Mouse (Mus musculus): ENCODE measurements around the gene Tvp23b.

Tvp23b gene

GRCm38 (mm10) chr11:62891763-62892162 lies 12.5 kb downstream of the Tvp23b start:
- DNase-seq (ENCODE audit: low read depth, low spot score): no peak

DNA sequence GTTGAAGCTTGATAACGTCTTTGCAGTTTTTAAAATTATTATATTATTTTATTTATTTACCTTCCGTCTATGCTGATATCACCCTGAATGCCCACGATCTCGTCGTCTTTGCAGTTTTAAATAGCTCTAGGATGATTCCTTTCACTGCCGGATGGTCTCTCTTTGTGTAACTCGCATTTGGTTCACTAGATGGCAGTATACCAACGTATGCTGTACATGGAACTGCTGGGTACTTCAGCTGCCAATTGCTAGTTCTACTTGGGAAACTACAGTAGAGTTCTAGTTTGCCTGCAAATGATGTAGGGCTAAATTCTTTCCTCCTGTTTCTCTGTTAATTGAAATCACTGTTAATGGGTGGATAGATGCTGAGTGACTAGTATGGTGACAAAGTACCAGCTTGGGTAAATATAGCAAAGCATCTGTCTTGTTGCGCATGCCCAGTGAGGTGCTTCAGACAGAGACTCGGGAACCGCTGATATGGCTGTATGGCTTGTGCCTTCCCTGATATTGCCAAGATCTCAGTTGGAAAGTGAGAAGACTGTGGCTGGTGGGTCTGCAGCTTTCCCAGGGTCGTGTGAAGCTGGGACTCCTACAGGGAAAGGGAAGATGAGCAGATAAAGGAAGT lies 22.6 kb downstream of the Tvp23b start:
- peak; percentile 69 for DNase-seq (ENCODE audit: low read depth, low spot score)

GRCm38 (mm10) chr11:62903871-62904495 lies 24.7 kb downstream of the Tvp23b start:
- DNase-seq (ENCODE audit: low read depth, low spot score): no peak

DNA sequence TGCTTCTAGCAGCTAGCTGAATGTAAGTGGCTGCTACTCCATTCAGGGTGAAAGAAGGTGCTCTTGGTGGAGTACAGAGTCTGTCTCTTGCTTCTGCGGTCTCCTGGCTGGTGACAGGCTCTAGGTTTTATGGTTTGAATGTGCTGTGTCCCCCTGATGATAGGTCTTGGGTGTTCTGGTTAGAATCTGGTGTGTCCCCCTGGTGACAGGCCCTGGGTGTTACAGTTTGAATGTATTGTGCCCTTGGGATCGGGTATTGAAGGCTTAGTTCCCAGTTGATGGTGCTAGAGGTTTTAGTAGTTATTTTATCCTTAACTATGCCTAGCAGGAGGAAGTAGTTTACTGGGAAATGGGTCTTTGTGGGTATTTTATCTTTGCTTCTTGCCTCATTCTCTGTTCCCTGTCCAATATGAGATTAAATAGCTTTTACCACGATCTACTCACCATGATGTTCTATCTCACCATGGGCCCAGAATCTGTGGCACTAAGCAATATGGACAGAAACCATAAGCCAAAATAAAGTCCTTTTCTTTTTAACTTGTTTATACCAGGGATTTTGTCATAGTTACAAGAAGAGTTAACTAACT lies 30.6 kb downstream of the Tvp23b start:
- no peak for DNase-seq (ENCODE audit: low read depth, low spot score)

DNA sequence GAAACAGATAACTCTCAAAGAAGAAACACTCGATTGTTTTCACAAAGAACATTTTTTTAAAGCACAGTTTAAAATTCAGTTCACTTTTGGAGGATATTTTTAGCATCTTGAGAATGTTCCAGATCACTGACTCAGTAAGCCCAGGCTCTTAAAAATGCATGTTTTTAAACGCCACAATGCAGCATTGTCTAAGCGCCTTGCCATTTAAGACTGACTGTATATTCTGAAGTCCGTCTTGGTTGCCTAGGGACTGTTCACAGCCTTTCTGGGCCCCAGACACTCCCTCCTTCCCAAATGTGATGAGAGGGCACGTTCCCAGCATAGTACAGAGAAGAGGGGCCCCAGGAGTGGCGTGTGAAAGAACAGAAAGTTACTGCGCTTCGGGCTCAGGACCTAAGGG lies 32.1 kb downstream of the Tvp23b start:
- DNase-seq (ENCODE audit: low read depth, low spot score): no peak

DNA sequence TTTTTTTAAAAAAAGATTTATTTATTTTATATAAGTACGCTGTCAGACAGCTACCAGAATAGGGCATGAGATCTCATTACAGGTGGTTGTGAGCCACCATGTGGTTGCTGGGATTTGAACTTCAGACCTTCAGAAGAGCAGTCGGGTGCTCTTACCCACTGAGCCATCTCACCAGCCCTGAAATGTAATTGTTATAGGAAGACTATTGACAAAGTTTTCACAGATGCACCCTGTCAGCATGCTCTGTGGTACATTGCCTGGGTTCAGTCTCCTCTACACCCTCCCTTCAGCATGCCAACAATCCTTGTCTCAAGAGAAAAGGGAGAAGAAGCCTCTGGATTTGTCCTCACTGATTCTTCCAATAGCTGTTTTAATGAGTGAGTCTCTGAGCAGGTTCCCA lies 33.9 kb downstream of the Tvp23b start:
- DNase-seq (ENCODE audit: low read depth, low spot score): no peak

GRCm38 (mm10) chr11:62914532-62914931 lies 35.3 kb downstream of the Tvp23b start:
- DNase-seq (ENCODE audit: low read depth, low spot score): no peak

GRCm38 (mm10) chr11:62915486-62915885 lies 36.2 kb downstream of the Tvp23b start:
- no peak for DNase-seq (ENCODE audit: low read depth, low spot score)

- DNase-seq (ENCODE audit: low read depth, low spot score): no peak
Measured at GRCm38 (mm10) chr11:62916765-62917164, 37.5 kb downstream of the Tvp23b start.

DNA sequence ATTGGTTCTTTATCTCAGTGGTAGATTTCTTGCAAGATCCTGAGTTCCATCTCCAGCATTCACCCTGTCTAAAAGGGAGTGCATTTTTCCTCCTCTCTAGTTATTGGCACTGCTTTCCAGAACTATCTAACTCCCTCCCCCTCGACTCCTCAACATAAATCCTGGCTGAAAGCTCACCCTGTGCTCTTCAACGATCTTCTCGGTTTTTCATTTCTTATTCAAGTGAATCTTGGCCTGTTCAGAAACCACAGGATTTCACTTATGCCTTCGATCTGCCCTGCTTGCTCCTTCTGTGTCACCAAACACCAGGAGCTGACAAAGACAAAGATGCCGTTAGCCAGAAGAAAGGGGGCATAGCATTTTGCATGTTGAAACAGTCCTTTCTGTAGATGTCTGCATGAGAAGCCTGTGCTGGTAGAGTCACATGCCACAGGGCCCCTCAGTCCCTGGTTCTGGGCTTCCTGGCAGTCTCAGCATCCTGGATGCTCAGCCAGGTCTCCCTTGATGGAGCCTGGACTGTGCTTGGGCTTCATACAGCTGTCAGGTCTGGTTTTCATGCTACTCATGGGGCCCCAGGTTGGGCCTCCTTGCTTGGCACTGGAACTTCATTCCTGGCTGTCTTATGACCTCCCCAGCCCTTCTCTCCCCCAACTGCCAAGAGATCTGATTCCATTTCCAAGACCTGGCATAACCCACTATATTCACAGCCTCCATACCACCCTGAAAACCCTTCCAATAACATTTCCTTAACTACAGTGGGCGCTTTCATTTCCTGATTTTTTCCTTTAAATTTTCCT lies 40.9 kb downstream of the Tvp23b start:
- DNase-seq (ENCODE audit: low read depth, low spot score): no peak

DNA sequence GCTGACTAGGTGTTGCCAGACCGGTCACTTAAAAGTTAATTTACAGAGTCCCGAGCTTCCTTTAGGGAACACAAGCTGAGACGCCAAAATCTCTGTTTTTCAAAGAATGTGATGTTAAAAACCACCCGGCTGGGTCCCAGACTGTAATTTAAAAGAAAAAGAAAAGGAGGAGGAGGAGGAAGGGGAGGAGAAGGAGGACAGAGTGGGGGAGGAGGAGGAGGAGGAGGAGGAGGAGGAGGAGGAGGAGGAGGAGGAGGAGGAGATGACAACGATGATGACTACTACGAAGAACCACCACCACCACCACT lies 41.4 kb downstream of the Tvp23b start:
- DNase-seq (ENCODE audit: low read depth, low spot score): no peak

DNA sequence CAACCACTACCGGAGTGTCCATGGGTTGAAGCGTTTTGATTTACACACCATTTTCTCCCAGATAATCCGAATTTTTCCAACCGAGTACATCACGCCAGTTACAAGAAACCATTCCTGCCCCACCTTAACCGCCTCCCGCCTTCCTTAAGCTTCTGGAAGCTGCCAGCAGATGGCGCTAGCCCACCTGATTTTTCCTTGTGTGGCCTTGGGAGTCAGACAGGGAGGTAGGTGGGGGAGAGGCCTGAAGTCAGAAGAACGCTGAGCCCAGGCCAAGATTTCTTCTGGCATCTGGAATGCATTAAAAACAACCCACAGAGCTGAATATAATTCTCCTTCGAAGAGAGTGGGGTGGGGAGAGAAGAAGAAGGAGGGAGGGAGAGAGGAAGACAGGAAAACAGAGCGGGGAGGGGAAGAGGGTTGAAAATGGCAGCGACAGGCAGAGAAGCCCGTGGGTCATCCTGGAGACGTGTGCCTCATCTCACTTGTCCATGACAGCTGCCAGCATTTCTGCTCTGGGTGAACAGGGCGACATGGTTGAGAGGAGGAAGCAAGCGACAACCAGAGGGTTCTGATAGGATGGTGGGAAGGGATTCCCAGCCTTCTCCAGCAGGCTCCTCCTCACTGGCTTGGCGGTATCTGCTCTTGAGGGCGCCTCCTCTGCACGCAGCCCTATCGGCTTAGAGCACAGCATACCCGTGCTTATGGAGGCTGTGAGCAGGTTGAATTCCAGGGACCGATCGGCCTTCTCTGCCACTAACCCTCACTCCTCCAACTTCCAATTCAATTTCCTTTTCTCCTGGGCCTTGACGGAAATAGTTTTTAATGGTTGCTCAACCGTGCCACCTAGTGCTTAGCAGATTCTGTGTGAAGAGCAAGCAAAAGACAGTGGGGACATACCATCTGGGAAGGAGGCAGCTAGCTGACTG lies 42.1 kb downstream of the Tvp23b start:
- DNase-seq (ENCODE audit: low read depth, low spot score): peak; percentile 94

DNA sequence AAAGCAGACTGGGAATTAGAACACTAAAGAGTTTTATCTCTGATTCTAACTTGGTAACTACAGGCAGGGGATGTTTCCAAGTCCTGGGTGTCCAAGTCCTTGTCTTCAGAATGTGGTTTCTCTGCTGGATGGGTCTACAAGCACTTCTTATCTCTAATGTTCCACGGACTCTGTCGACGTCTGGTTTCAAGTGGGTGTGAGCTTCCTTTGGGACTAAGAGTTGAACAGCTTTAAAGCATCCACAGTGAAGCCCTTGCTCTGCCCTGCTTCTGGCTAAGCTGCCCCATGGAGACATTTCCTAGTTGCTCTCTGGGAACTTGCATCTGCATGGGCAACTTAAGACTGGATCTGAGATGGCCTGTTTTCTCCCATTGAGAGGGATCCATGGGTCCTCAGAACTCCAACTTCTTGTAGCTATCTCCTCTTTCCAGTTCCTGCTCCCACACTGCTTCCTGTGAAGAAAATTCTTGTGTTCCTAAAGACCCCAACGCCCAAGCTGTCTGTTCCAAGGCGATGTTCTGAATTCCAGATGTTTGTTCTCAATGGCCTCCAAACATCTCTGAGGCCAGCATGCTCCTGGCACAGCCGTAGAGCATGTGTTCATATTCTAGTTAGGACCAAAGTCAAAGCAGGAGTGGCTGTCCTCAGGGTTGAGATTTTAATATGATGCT lies 45.0 kb downstream of the Tvp23b start:
- DNase-seq (ENCODE audit: low read depth, low spot score): peak; percentile 71

DNA sequence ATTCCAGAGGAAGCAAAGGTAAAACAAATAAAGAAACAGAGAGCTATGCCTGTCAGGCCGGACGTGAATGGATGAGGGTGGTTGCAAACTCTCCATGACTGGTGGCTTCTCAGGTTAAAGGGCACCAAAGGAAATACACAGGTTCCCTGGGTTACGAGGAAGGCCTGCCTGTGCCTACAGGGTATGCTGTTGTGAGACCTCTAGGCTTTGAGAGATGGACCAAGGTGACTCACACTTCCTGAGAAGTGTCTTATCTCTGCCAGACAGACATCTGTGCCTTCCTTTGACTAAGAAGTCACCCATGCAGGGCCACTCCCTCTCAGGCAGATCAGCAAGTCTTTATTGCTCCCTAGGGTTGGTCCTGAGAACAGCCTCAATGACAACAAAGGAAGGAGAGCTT lies 50.5 kb downstream of the Tvp23b start:
- no peak for DNase-seq (ENCODE audit: low read depth, low spot score)

GRCm38 (mm10) chr11:62930574-62930973 lies 51.3 kb downstream of the Tvp23b start:
- no peak for DNase-seq (ENCODE audit: low read depth, low spot score)

DNA sequence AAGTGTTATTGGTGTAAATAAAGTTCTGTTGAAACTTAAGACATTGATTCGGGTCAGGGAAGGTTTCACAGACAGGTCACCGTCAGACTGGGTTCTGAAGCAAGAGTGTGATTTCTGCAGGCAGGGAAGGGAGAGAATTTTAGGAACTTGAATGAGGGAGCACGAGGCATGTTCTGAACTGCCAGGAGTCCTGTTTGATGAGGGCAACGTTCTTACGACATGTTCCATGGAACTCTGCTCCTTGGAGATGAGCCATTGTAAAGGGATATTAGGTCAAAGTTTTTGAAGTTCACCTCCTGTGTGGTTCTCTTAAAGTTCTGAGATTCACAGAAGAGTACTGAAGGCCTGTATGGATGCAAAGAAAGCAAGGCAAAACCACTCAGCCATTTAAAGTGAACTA lies 51.9 kb downstream of the Tvp23b start:
- peak; percentile 36 for DNase-seq (ENCODE audit: low read depth, low spot score)

DNA sequence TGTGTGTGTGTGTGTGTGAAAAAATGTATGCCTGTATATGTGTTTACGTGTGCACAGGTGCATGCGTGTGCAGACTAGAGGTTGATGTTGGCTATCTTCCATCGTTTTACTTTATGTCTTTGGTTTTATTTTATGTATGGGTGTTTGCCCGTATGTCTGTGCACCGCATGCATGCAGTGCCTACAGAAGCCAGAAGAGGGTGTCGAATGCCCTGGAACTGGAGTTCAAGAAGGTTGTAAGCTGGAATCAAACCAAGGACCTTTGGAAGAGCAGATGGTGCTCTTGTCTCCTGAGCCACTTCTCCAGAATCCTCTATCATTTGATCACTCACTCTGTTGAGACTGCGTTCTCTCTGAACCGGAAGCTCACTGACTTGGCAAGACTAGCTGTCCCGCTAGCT lies 53.8 kb downstream of the Tvp23b start:
- no peak for DNase-seq (ENCODE audit: low read depth, low spot score)

DNA sequence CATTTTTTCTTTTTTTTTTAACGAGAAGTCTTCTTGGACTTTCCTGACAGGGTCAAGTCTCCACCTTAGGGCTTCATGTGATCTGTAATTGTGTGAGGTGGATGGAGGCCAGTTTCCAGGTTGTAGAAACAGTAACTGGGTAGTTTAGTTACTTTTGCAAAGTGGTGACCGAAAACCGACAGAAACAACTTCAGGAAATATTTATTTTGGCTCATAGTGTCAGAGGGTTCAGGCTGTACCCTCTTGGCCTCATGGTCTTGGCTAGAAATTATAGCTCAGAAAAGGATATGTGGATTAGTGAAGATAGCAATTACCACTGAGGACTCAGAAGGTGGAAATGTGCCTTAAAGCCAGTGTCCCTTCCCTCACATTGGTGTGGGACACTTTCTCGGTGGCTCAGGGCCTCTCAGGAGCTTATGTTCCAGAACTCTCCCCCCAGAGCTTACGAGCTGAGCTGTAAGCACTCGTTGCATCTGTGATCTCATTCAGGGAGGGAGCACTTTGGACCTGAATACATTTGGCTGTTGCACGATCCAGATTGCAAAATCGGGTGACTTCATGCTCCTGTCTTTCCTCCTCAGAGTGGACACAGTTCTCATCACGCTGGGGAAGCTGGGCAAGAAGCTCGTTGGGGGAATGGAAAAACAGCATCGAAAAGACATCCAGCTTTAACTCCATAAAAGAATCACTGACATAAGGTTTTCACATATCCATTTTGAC lies 55.7 kb downstream of the Tvp23b start:
- peak; percentile 75 for DNase-seq (ENCODE audit: low read depth, low spot score)

- no peak for DNase-seq (ENCODE audit: low read depth, low spot score)
Measured at GRCm38 (mm10) chr11:62937986-62938385, 58.7 kb downstream of the Tvp23b start.

DNA sequence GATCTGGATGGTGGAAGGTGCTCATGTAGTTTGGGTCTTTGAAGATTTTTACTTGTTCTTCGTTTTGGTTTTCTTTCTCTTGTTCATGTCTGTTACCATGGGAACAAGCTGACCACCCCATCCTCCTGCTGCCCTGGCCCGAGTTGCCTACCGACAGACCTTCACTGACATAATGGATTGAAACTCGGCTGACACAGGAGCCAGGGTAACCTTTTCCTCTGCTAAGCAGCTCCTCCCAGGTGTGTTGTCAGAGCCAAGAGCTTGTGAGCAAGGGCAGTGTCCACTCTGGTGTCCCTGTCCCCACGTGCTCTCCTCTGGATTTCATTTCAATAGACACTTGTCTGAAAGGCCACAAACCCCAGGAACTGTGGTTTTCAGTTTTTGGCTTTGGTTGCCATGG lies 59.7 kb downstream of the Tvp23b start:
- DNase-seq (ENCODE audit: low read depth, low spot score): no peak

All from skeletal muscle tissue, adult 2 months (tissue).